Mouse (Mus musculus): Measurements from ENCODE around the gene Bet1l. TPM values are rescaled to one million over a fixed set of nuclear protein-coding genes. Genes with fewer than 3 reads are reported as not detected.
A peak's percentile ranks its signal among the peaks of the same experiment; 100 is the strongest.

The Bet1l gene
- total RNA-seq, 2 experiments from 2014 or later = 23.7 to 24.5 TPM

GRCm38 (mm10) chr7:140859997-140860396 is 2.6 kb upstream of the Bet1l start:
- DNase-seq (ENCODE audit: low spot score in 2 of 2) = no peak

- no peak for DNase-seq (ENCODE audit: low spot score in 2 of 2)
Measured at GRCm38 (mm10) chr7:140858746-140859145, 1.4 kb upstream of the Bet1l start.

GRCm38 (mm10) chr7:140856785-140857549 is 410 bp downstream of the Bet1l start, which contains the start of gene Ric8a:
Ric8a (plus strand) TSS chr7:140856957.
- peak; percentile 80 to 91 for DNase-seq (ENCODE audit: low spot score in 2 of 2)

GRCm38 (mm10) chr7:140855860-140856784 is 1.3 kb downstream of the Bet1l start, which contains the start of gene Gm45785:
Gm45785 (minus strand) TSS chr7:140856331.
- peak; percentile 59 to 83 for DNase-seq (ENCODE audit: low spot score in 2 of 2)

- no peak for DNase-seq (ENCODE audit: low spot score in 2 of 2)
Measured at GRCm38 (mm10) chr7:140855181-140855580, 2.2 kb downstream of the Bet1l start.

GRCm38 (mm10) chr7:140854483-140854882 is 2.9 kb downstream of the Bet1l start:
- DNase-seq (ENCODE audit: low spot score in 2 of 2) = no peak

GRCm38 (mm10) chr7:140853386-140853785 is 4.0 kb downstream of the Bet1l start:
- no peak for DNase-seq (ENCODE audit: low spot score in 2 of 2)

GRCm38 (mm10) chr7:140851916-140852315 is 5.5 kb downstream of the Bet1l start:
- DNase-seq (ENCODE audit: low spot score in 2 of 2) = no peak

GRCm38 (mm10) chr7:140848591-140848990 is 8.8 kb downstream of the Bet1l start:
- no peak for DNase-seq (ENCODE audit: low spot score in 2 of 2)

- DNase-seq (ENCODE audit: low spot score in 2 of 2) = no peak
Measured at GRCm38 (mm10) chr7:140847755-140848580, 9.4 kb downstream of the Bet1l start, which contains the start of gene Odf3. Odf3 (plus strand) TSS chr7:140847805.

- DNase-seq (ENCODE audit: low spot score in 2 of 2) = no peak
Measured at GRCm38 (mm10) chr7:140846676-140847075, 10.7 kb downstream of the Bet1l start.

- DNase-seq (ENCODE audit: low spot score in 2 of 2) = no peak
Measured at GRCm38 (mm10) chr7:140845683-140846082, 11.7 kb downstream of the Bet1l start.

- peak; percentile 80 to 93 for DNase-seq (ENCODE audit: low spot score in 2 of 2)
Measured at GRCm38 (mm10) chr7:140844905-140845665, 12.3 kb downstream of the Bet1l start, which contains the start of gene Scgb1c1. Scgb1c1 (plus strand) TSS chr7:140845547.

- DNase-seq (ENCODE audit: low spot score in 2 of 2) = no peak
Measured at GRCm38 (mm10) chr7:140843806-140844205, 13.6 kb downstream of the Bet1l start.

- DNase-seq (ENCODE audit: low spot score in 2 of 2) = no peak
Measured at GRCm38 (mm10) chr7:140840750-140841735, 16.3 kb downstream of the Bet1l start.

- DNase-seq (ENCODE audit: low spot score in 2 of 2) = no peak
Measured at GRCm38 (mm10) chr7:140839556-140839955, 17.8 kb downstream of the Bet1l start.

- DNase-seq (ENCODE audit: low spot score in 2 of 2) = no peak
Measured at GRCm38 (mm10) chr7:140836243-140837115, 20.9 kb downstream of the Bet1l start.

- DNase-seq (ENCODE audit: low spot score in 2 of 2) = no peak
Measured at GRCm38 (mm10) chr7:140835758-140836087, 21.7 kb downstream of the Bet1l start.

All from gastrocnemius, postnatal 4 days (tissue).